Mouse (Mus musculus) retina, postnatal 7 days (tissue): ENCODE measurements around the gene Astn2.

Experiments
- DNase-seq: peaks from one replicate; pipeline ENCODE4 v3.0.0-alpha.2; 2012; ENCODE audit warnings: low read depth, low spot score

The Astn2 gene

GRCm38 (mm10) chr4:66404201-66404711 lies at the start of gene Astn2:
Astn2 (minus strand) TSS chr4:66404611.
- DNase-seq = no peak

GRCm38 (mm10) chr4:66450115-66450514 lies 45.7 kb upstream of the Astn2 start:
- DNase-seq = no peak

- no peak for DNase-seq
Observed at GRCm38 (mm10) chr4:66431256-66431655, 26.8 kb upstream of the Astn2 start.

- DNase-seq = no peak
Observed at GRCm38 (mm10) chr4:66425804-66426203, 21.4 kb upstream of the Astn2 start.

GRCm38 (mm10) chr4:66414778-66415177 lies 10.4 kb upstream of the Astn2 start:
- no peak for DNase-seq

- DNase-seq = no peak
Observed at GRCm38 (mm10) chr4:66405086-66405485, 675 bp upstream of the Astn2 start.

GRCm38 (mm10) chr4:66403708-66404200 lies 657 bp downstream of the Astn2 start:
- DNase-seq = no peak

- DNase-seq = no peak
Observed at GRCm38 (mm10) chr4:66403116-66403707, 1.2 kb downstream of the Astn2 start.

- DNase-seq = no peak
Observed at GRCm38 (mm10) chr4:66402611-66403010, 1.8 kb downstream of the Astn2 start.

GRCm38 (mm10) chr4:66401186-66401681 lies 3.2 kb downstream of the Astn2 start:
- no peak for DNase-seq

GRCm38 (mm10) chr4:66399066-66399465 lies 5.3 kb downstream of the Astn2 start:
- DNase-seq = no peak

- DNase-seq = no peak
Observed at GRCm38 (mm10) chr4:66397216-66397615, 7.2 kb downstream of the Astn2 start.

- no peak for DNase-seq
Observed at GRCm38 (mm10) chr4:66393294-66393693, 11.1 kb downstream of the Astn2 start.

- DNase-seq = no peak
Observed at GRCm38 (mm10) chr4:66390480-66390879, 13.9 kb downstream of the Astn2 start.

GRCm38 (mm10) chr4:66378586-66378985 lies 25.8 kb downstream of the Astn2 start:
- no peak for DNase-seq

GRCm38 (mm10) chr4:66370557-66371071 lies 33.8 kb downstream of the Astn2 start:
- no peak for DNase-seq

- no peak for DNase-seq
Observed at GRCm38 (mm10) chr4:66365500-66365899, 38.9 kb downstream of the Astn2 start.

- no peak for DNase-seq
Observed at GRCm38 (mm10) chr4:66344632-66345031, 59.8 kb downstream of the Astn2 start.

- no peak for DNase-seq
Observed at GRCm38 (mm10) chr4:66337443-66337842, 67.0 kb downstream of the Astn2 start.

- DNase-seq = no peak
Observed at GRCm38 (mm10) chr4:66330600-66331285, 73.7 kb downstream of the Astn2 start.

GRCm38 (mm10) chr4:66321051-66321450 lies 83.4 kb downstream of the Astn2 start:
- no peak for DNase-seq

- no peak for DNase-seq
Observed at GRCm38 (mm10) chr4:66314806-66315484, 89.5 kb downstream of the Astn2 start.
